Mouse (Mus musculus) testis, adult 2 months (tissue): Measurements from ENCODE around the gene S100a11.

Experiments used
- CTCF ChIP-seq: fragments of 200-500 bp; IDR thresholded peaks from 2 replicates; pipeline ENCODE4 v1.5.1; 2012; ENCODE audit warnings: low read depth, mild to moderate bottlenecking, inconsistent platforms, low read length, moderate library complexity; ENCODE audit not compliant: control insufficient read depth, insufficient read depth, insufficient replicate concordance
- POLR2A ChIP-seq: fragments of 200-500 bp; IDR thresholded peaks from 2 replicates; pipeline ENCODE4 v1.6.1; 2012; ENCODE audit warnings: low read depth, mild to moderate bottlenecking, inconsistent platforms, low read length, moderate library complexity; ENCODE audit not compliant: control insufficient read depth

DNA sequence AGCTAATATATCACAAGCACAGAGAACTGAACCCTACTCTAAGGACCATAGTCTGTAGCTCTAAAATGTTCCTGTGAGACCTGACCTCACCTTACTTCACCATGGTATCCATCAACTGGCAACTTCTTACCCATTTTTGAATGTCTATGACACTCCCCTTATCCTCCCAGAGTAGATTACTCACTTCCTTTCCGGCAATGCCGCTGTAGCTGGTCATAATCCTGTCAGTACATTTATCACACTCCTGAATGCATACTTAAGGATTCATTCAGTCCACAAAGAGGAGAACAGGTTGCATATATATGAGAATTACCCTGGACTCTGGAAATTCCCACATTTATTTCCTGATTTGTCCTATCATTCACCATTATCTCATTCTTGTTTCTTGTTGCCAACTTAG, 2.9 kb upstream of the S100a11 start:
- no peak for TF ChIP-seq POLR2A
- TF ChIP-seq CTCF, result no peak
